Mouse (Mus musculus): Measurements from ENCODE around the gene Zfp354b.

Gene Zfp354b

DNA sequence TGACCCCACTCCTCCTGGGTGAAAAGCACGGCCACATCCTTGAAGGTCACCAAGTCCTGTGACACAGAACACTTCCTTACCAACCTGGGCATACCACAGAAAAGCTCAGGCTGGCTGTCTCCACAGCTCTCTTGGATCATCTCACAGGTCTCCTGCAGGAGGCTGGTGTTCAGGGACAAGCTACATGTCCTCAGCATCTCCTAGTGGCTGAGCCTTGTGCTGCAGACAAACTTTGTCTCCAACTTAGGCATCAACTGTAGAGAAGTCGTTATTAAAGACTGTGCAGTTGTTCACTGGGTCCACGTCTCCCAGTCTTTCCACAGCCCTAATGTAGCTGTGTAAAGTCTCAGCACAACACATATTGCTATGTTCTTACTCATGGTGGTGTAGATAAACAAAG is 47.7 kb downstream of the Zfp354b start:
- DNase-seq (ENCODE audit: low read depth) = no peak

DNA sequence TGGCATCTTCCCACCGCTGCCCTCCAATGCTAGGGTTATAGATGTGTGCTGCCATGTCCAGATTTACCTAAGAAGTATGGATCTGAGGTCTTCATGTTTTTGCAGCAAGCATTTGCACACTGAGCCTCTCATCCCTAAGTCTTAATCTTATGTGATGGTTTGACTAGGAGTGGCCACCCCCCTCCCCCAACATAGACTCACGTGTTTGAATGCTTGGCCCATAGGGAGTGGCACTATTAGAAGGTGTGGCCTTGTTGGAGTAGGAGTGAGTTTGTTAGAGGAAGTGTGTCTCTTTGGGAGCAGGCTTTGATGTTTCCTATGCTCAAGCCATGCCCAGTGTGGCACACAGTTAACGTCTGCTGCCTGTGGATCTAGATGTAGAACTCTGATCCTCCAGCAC is 52.8 kb downstream of the Zfp354b start:
- DNase-seq (ENCODE audit: low read depth) = no peak

Data from 416B (cell line).